ENCODE assay signal across 8 mouse cellular contexts in genomic region chr9:45146267-45146597, GRCm38 (mm10). TPM values are rescaled to one million over a fixed set of nuclear protein-coding genes. Genes with fewer than 3 reads are reported as not detected.
DNase-seq lines count a peak whose midpoint lies in the region; ATAC-seq lines count a peak whose summit lies in the region.

No protein-coding gene starts in this region.

- peaks cover 81% of the 10 kb centered on the region for H3K27me3 ChIP-seq in embryonic facial prominence, embryonic 12.5 days
- peaks cover 91% of the 10 kb centered on the region for H3K27me3 ChIP-seq in heart, embryonic 15.5 days
- H3K27me3 ChIP-seq in liver, embryonic 15.5 days = peaks cover 78% of the 10 kb centered on the region
- peaks cover 38% of the 10 kb centered on the region for H3K27me3 ChIP-seq in neural tube, embryonic 12.5 days (replicated peaks)

- no peaks in the 10 kb centered on the region for H3K36me3 ChIP-seq in embryonic facial prominence, embryonic 12.5 days
- H3K36me3 ChIP-seq in heart, embryonic 15.5 days = no peaks in the 10 kb centered on the region
- H3K36me3 ChIP-seq in liver, embryonic 15.5 days (replicated peaks) = no peaks in the 10 kb centered on the region
- H3K36me3 ChIP-seq in neural tube, embryonic 12.5 days = no peaks in the 10 kb centered on the region

- ATAC-seq in embryonic facial prominence, embryonic 12.5 days (ENCODE audit: insufficient number of reproducible peaks, insufficient read depth, low FRiP score, low TSS enrichment) = no peak
- no peak for ATAC-seq in heart, embryonic 15.5 days (replicated peaks; ENCODE audit: insufficient number of reproducible peaks, insufficient read depth, low FRiP score, low read depth)
- no peak for ATAC-seq in liver, embryonic 15.5 days (ENCODE audit: insufficient read depth)
- no peak for ATAC-seq in neural tube, embryonic 12.5 days (ENCODE audit: low FRiP score, low read depth)

- peak; percentile 84 to 88 for DNase-seq in B cell, adult 2 months
- DNase-seq in adrenal gland, postnatal 14 days = peak; percentile 76
- peak; percentile 74 for DNase-seq in kidney, postnatal 14 days
- DNase-seq in telencephalon, adult 2 months (ENCODE audit: low read depth, low spot score) = peak; percentile 57

- peak overlapping the region; percentile 19; the same call in 1 of the 2 replicates for H3K9ac ChIP-seq in embryonic facial prominence, embryonic 12.5 days
- peak overlapping the region; percentile 17; the same call in 1 of the 2 replicates for H3K9ac ChIP-seq in heart, embryonic 15.5 days
- H3K9ac ChIP-seq in liver, embryonic 15.5 days = no peak overlapping the region
- peak overlapping the region; percentile 38; the same call in 1 of the 2 replicates for H3K9ac ChIP-seq in neural tube, embryonic 12.5 days

- no peak overlapping the region for H3K27ac ChIP-seq in embryonic facial prominence, embryonic 12.5 days
- H3K27ac ChIP-seq in heart, embryonic 15.5 days = no peak overlapping the region
- H3K27ac ChIP-seq in liver, embryonic 15.5 days (replicated peaks) = no peak overlapping the region
- H3K27ac ChIP-seq in neural tube, embryonic 12.5 days = no peak overlapping the region

- H3K4me1 ChIP-seq in embryonic facial prominence, embryonic 12.5 days = 0 out of 2 replicates have a peak, but pooled peaks cover 6% of the 10 kb centered on the region
- peaks cover 8% of the 10 kb centered on the region for H3K4me1 ChIP-seq in heart, embryonic 15.5 days (replicated peaks)
- H3K4me1 ChIP-seq in liver, embryonic 15.5 days (replicated peaks) = no peaks in the 10 kb centered on the region
- peaks cover 8% of the 10 kb centered on the region for H3K4me1 ChIP-seq in neural tube, embryonic 12.5 days

- H3K4me3 ChIP-seq in embryonic facial prominence, embryonic 12.5 days = peak overlapping the region; percentile 35
- peak overlapping the region; percentile 45 for H3K4me3 ChIP-seq in heart, embryonic 15.5 days
- H3K4me3 ChIP-seq in liver, embryonic 15.5 days (replicated peaks) = peak overlapping the region; percentile 24
- H3K4me3 ChIP-seq in neural tube, embryonic 12.5 days = peak overlapping the region; percentile 29

- no peaks in the 10 kb centered on the region for H3K9me3 ChIP-seq in embryonic facial prominence, embryonic 12.5 days
- H3K9me3 ChIP-seq in heart, embryonic 15.5 days (replicated peaks) = no peaks in the 10 kb centered on the region
- H3K9me3 ChIP-seq in liver, embryonic 15.5 days (replicated peaks) = no peaks in the 10 kb centered on the region
- H3K9me3 ChIP-seq in neural tube, embryonic 12.5 days = no peaks in the 10 kb centered on the region

- WGBS in embryonic facial prominence, embryonic 12.5 days = under 1% methylated on average over 5 of the region's 5 CpGs
- WGBS in heart, embryonic 15.5 days = 1% methylated on average over 5 of the region's 5 CpGs
- WGBS in liver, embryonic 15.5 days (ENCODE audit: insufficient replicate concordance) = 0% methylated on average over 5 of the region's 5 CpGs
- WGBS in neural tube, embryonic 12.5 days = 0% methylated on average over 5 of the region's 5 CpGs

- H3K4me2 ChIP-seq in embryonic facial prominence, embryonic 12.5 days (replicated peaks) = peak overlapping the region; percentile 65
- H3K4me2 ChIP-seq in heart, embryonic 15.5 days = peak overlapping the region; percentile 76
- peak overlapping the region; percentile 51 for H3K4me2 ChIP-seq in liver, embryonic 15.5 days
- H3K4me2 ChIP-seq in neural tube, embryonic 12.5 days (replicated peaks) = peak overlapping the region; percentile 73

RNA-seq across cellular contexts. Expression of gene Scn4b, which starts 8.0 kb away (rescaled TPM):
- 0.56 and 0.59 TPM in 2 replicates for total RNA-seq in adrenal gland, postnatal 14 days (2021)
- polyA plus RNA-seq in embryonic facial prominence, embryonic 12.5 days (2016; fragmentation: Nextera tagmentation; extraction: Ambion mirVana) = 0.35 and 0.41 TPM in 2 replicates
- 0.16 and 1.2 TPM in 2 replicates for polyA plus RNA-seq in heart, embryonic 15.5 days (2015; fragmentation: Nextera tagmentation; extraction: Ambion mirVana)
- 0.15 and 0.31 TPM in 2 replicates for polyA plus RNA-seq in liver, embryonic 15.5 days (2015; fragmentation: Nextera tagmentation; extraction: Ambion mirVana)
- polyA plus RNA-seq in neural tube, embryonic 12.5 days (2016; fragmentation: Nextera tagmentation; extraction: Ambion mirVana) = 0.18 and 0.27 TPM in 2 replicates

RNA-seq across cellular contexts. Expression of gene Scn2b, which starts 28.6 kb away (rescaled TPM):
- 7.6 and 8.6 TPM in 2 replicates for total RNA-seq in adrenal gland, postnatal 14 days (2021)
- 5.4 and 5.7 TPM in 2 replicates for polyA plus RNA-seq in embryonic facial prominence, embryonic 12.5 days (2016; fragmentation: Nextera tagmentation; extraction: Ambion mirVana)
- polyA plus RNA-seq in heart, embryonic 15.5 days (2015; fragmentation: Nextera tagmentation; extraction: Ambion mirVana) = 1.2 and 2.6 TPM in 2 replicates
- 0.17 and 0.22 TPM in 2 replicates for polyA plus RNA-seq in liver, embryonic 15.5 days (2015; fragmentation: Nextera tagmentation; extraction: Ambion mirVana)
- polyA plus RNA-seq in neural tube, embryonic 12.5 days (2016; fragmentation: Nextera tagmentation; extraction: Ambion mirVana) = 4.2 and 4.8 TPM in 2 replicates

RNA-seq across cellular contexts. Expression of gene BC049352, which starts 35.6 kb away (rescaled TPM):
- total RNA-seq in adrenal gland, postnatal 14 days (2021) = not detected in 2 replicates
- polyA plus RNA-seq in embryonic facial prominence, embryonic 12.5 days (2016; fragmentation: Nextera tagmentation; extraction: Ambion mirVana) = 0.36 and 0.38 TPM in 2 replicates
- polyA plus RNA-seq in heart, embryonic 15.5 days (2015; fragmentation: Nextera tagmentation; extraction: Ambion mirVana) = not detected in 2 replicates
- 0.07 TPM in 2 replicates for polyA plus RNA-seq in liver, embryonic 15.5 days (2015; fragmentation: Nextera tagmentation; extraction: Ambion mirVana)
- not detected in 2 replicates for polyA plus RNA-seq in neural tube, embryonic 12.5 days (2016; fragmentation: Nextera tagmentation; extraction: Ambion mirVana)

RNA-seq across cellular contexts. Expression of gene Tmprss4, which starts 57.7 kb away (rescaled TPM):
- total RNA-seq in adrenal gland, postnatal 14 days (2021) = not detected in 2 replicates
- polyA plus RNA-seq in embryonic facial prominence, embryonic 12.5 days (2016; fragmentation: Nextera tagmentation; extraction: Ambion mirVana) = 0.22 and 0.56 TPM in 2 replicates
- 0.21 and 0.85 TPM in 2 replicates for polyA plus RNA-seq in heart, embryonic 15.5 days (2015; fragmentation: Nextera tagmentation; extraction: Ambion mirVana)
- 0.07 TPM in 1 of 2 replicates, not detected in the other for polyA plus RNA-seq in liver, embryonic 15.5 days (2015; fragmentation: Nextera tagmentation; extraction: Ambion mirVana)
- 0.08 TPM in 1 of 2 replicates, not detected in the other for polyA plus RNA-seq in neural tube, embryonic 12.5 days (2016; fragmentation: Nextera tagmentation; extraction: Ambion mirVana)
